Mouse (Mus musculus) kidney, adult 2 months (tissue): ENCODE results near the gene Clcn1. TPM values are rescaled to one million over a fixed set of nuclear protein-coding genes. Genes with fewer than 3 reads are reported as not detected.

ENCODE experiments used
- DNase-seq: peaks from one replicate; pipeline ENCODE4 v3.0.0; 2021
- H3K27ac ChIP-seq: fragments of 200-500 bp; 2 replicates; pipeline ENCODE4 v1.5.1; 2012; ENCODE audit warnings: low read depth, low read length, control low read depth, inconsistent platforms; ENCODE audit not compliant: insufficient read depth
- H3K27me3 ChIP-seq: fragments of 200-500 bp; replicated peaks from 2 replicates; pipeline ENCODE4 v1.6.1; 2012; ENCODE audit warnings: mild to moderate bottlenecking, moderate library complexity, low read length, inconsistent platforms; ENCODE audit not compliant: control insufficient read depth, insufficient read depth
- H3K36me3 ChIP-seq: fragments of 200-500 bp; 2 replicates; pipeline ENCODE4 v1.6.1; 2012; ENCODE audit warnings: mild to moderate bottlenecking, moderate library complexity, low read length, inconsistent platforms; ENCODE audit not compliant: control insufficient read depth, insufficient read depth
- H3K4me1 ChIP-seq: fragments of 200-500 bp; 2 replicates; pipeline ENCODE4 v1.6.1; 2011; ENCODE audit warnings: low read length; ENCODE audit not compliant: control insufficient read depth, insufficient read depth
- H3K4me3 ChIP-seq: fragments of 200-500 bp; 2 replicates; pipeline ENCODE4 v1.5.1; 2011; ENCODE audit warnings: mild to moderate bottlenecking, low read depth, low read length, control low read depth; ENCODE audit not compliant: insufficient read depth
- CTCF ChIP-seq: fragments of 200-500 bp; conservative IDR thresholded peaks from 2 replicates; pipeline ENCODE4 v1.5.1; 2011; ENCODE audit warnings: low read depth, mild to moderate bottlenecking, control low read depth, low read length, moderate library complexity, mixed read lengths; ENCODE audit not compliant: insufficient read depth, insufficient read length
- POLR2A ChIP-seq: fragments of 200-500 bp; IDR thresholded peaks from one replicate; pipeline ENCODE4 v1.6.1; 2011; ENCODE audit warnings: low read depth, low read length, control low read depth
- WGBS: fragments of 180-500 bp; shearing (Covaris S2); methylation state at CpG from one replicate; pipeline ENCODE4 v1.1.7; 2018; 5-methylcytosine and 5-hydroxymethylcytosine counted together
- polyA plus RNA-seq: library from polyadenylated mRNA; depleted of rRNA; stranded (reverse); fragments of >200 nt; gene quantifications from 2 replicates; pipeline ENCODE4 v1.2.3, GENCODE M21; 2012

Gene Clcn1
- polyA plus RNA-seq, 1 experiment = 0.86 TPM

- no peak for DNase-seq
These were observed 64.7 kb downstream of the Clcn1 start for GRCm38 (mm10) chr6:42350968-42351775.

GRCm38 (mm10) chr6:42351776-42352485 lies 65.4 kb downstream of the Clcn1 start:
- Histone ChIP-seq H3K36me3 (no peaks in the 10 kb centered on the region; the same call in 1 of the 2 replicates), H3K4me1 (peaks cover 21% of the 10 kb centered on the region), H3K4me3 (no peak overlapping the region), H3K27ac (no peak overlapping the region), H3K27me3 (no peaks in the 10 kb centered on the region)
- peak; percentile 41 for DNase-seq
- WGBS = 55% methylated on average over 7 of the region's 7 CpGs
- no peak for TF ChIP-seq POLR2A
- no peak for TF ChIP-seq CTCF

More at GRCm38 (mm10) chr6:42350968-42351775, 64.7 kb downstream of the Clcn1 start:
- Histone ChIP-seq H3K27me3 (no peaks in the 10 kb centered on the region), H3K36me3 (no peaks in the 10 kb centered on the region; the same call in 1 of the 2 replicates), H3K4me3 (peak overlapping the region; percentile 71), H3K4me1 (peaks cover 21% of the 10 kb centered on the region), H3K27ac (no peak overlapping the region)
- TF ChIP-seq POLR2A (no peak), CTCF (no peak)
- WGBS = 43% methylated on average over 13 of the region's 13 CpGs

GRCm38 (mm10) chr6:42352486-42352846 lies 66.0 kb downstream of the Clcn1 start:
- Histone ChIP-seq H3K4me1 (peaks cover 21% of the 10 kb centered on the region), H3K36me3 (no peaks in the 10 kb centered on the region; the same call in 1 of the 2 replicates), H3K27ac (no peak overlapping the region), H3K27me3 (no peaks in the 10 kb centered on the region), H3K4me3 (no peak overlapping the region)
- TF ChIP-seq POLR2A (no peak), CTCF (no peak)
- WGBS = 89% methylated on average over 1 of the region's 1 CpGs
- DNase-seq = no peak

GRCm38 (mm10) chr6:42353180-42353579 lies 66.7 kb downstream of the Clcn1 start:
- Histone ChIP-seq H3K4me1 (peaks cover 21% of the 10 kb centered on the region), H3K27me3 (no peaks in the 10 kb centered on the region), H3K36me3 (peaks cover 3% of the 10 kb centered on the region), H3K27ac (no peak overlapping the region), H3K4me3 (no peak overlapping the region)
- no peak for DNase-seq
- no peak for TF ChIP-seq POLR2A
- no peak for TF ChIP-seq CTCF
- 67% methylated on average over 8 of the region's 8 CpGs for WGBS

GRCm38 (mm10) chr6:42354076-42355019 lies 67.9 kb downstream of the Clcn1 start:
- no peak overlapping the region for H3K27ac ChIP-seq
- no peak for DNase-seq
- no peaks in the 10 kb centered on the region for H3K27me3 ChIP-seq
- 57% methylated on average over 11 of the region's 11 CpGs for WGBS
- H3K36me3 ChIP-seq = peaks cover 3% of the 10 kb centered on the region
- TF ChIP-seq CTCF (no peak), POLR2A (no peak)
- peaks cover 21% of the 10 kb centered on the region for H3K4me1 ChIP-seq
- no peak overlapping the region for H3K4me3 ChIP-seq

- 94% methylated on average over 6 of the region's 6 CpGs for WGBS
- Histone ChIP-seq H3K36me3 (peaks cover 3% of the 10 kb centered on the region), H3K4me1 (peaks cover 21% of the 10 kb centered on the region), H3K4me3 (no peak overlapping the region), H3K27ac (no peak overlapping the region), H3K27me3 (no peaks in the 10 kb centered on the region)
- TF ChIP-seq POLR2A (no peak), CTCF (no peak)
- no peak for DNase-seq
These were observed 68.9 kb downstream of the Clcn1 start for GRCm38 (mm10) chr6:42355366-42355765.
